Mouse (Mus musculus) lung, adult 2 months (tissue): ENCODE data around the gene Shc4. TPM values are rescaled to one million over a fixed set of nuclear protein-coding genes. Genes with fewer than 3 reads are reported as not detected.

Experiments used
- DNase-seq: peaks from one replicate; pipeline ENCODE4 v3.0.0; 2022
- H3K4me1 ChIP-seq: fragments of 200-500 bp; 2 replicates; pipeline ENCODE4 v1.6.1; 2011; ENCODE audit warnings: low read length; ENCODE audit not compliant: control insufficient read depth, insufficient read depth
- H3K4me3 ChIP-seq: fragments of 200-500 bp; replicated peaks from 2 replicates; pipeline ENCODE3; 2011; ENCODE audit warnings: low read depth, mild to moderate bottlenecking, control low read depth, low read length; ENCODE audit errors: extremely low read depth
- CTCF ChIP-seq: fragments of 200-500 bp; IDR thresholded peaks from 2 replicates; pipeline ENCODE4 v1.5.1; 2011; ENCODE audit warnings: mild to moderate bottlenecking, low read length, control low read depth; ENCODE audit not compliant: insufficient read depth
- POLR2A ChIP-seq: fragments of 200-500 bp; IDR thresholded peaks from 2 replicates; pipeline ENCODE4 v1.6.1; 2011; ENCODE audit warnings: low read depth, mild to moderate bottlenecking, control low read depth, low read length, borderline replicate concordance; ENCODE audit errors: extremely low read depth
- WGBS: fragments of 180-500 bp; shearing (Covaris S2); methylation state at CpG from one replicate; pipeline ENCODE4 v1.1.7; 2018; 5-methylcytosine and 5-hydroxymethylcytosine counted together
- polyA plus RNA-seq: library from polyadenylated mRNA; depleted of rRNA; stranded (reverse); fragments of >200 nt; gene quantifications from 2 replicates; pipeline ENCODE4 v1.2.3, GENCODE M21; 2012

Shc4 gene
- polyA plus RNA-seq, 1 experiment = 0.34 TPM

DNA sequence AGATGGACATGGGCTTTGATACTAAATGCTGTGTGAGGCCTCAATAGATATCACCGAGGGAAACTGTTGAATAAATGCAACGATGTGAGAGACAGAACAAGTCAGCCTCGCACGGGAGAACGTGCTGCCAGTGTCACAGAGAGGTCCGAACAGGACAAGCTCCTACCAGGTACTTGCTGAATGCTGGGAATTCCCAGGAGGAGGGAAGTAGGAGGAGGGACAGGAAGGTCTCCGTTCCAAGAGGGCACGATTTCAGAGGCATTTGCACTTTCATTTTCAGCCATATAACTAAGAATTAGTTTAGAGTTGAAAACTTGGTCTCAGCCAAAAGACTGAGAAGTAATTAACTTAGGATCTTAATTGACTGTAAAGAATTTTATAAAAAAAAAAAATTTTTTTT lies 72.4 kb downstream of the Shc4 start:
- WGBS = 40% methylated on average over 8 of the region's 8 CpGs
- DNase-seq = no peak
- TF ChIP-seq CTCF = no peak
- TF ChIP-seq POLR2A = no peak
- Histone ChIP-seq H3K4me3 (peak overlapping the region; percentile 51), H3K4me1 (0 out of 2 replicates have a peak, but pooled peaks cover 4% of the 10 kb centered on the region)

GRCm38 (mm10) chr2:125650742-125651352 lies 73.1 kb downstream of the Shc4 start:
- H3K4me3 ChIP-seq = no peak overlapping the region
- no peak for DNase-seq
- H3K4me1 ChIP-seq = 0 out of 2 replicates have a peak, but pooled peaks cover 4% of the 10 kb centered on the region
- TF ChIP-seq POLR2A (no peak), CTCF (no peak)
- WGBS = 81% methylated on average over 14 of the region's 14 CpGs

DNA sequence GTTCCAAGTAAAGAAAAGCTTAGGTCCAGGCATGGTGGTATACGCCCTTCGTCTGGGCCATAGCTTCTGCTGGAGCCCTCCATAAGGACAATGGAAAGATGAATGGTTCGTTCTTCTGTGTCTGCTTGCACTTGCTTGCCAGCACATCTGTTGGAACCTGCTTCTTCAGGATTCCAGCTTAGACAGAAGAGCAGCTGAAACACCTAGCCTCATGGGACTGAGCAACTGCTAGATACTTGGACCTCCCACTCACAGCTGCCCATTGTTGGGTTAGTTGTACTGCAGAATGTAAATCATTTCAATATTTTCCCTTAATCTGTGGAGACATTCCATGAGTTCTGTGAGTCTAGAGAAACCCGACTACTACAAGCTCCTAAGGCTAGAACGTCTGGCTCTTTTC lies 73.9 kb downstream of the Shc4 start:
- TF ChIP-seq POLR2A (no peak), CTCF (no peak)
- DNase-seq = no peak
- 87% methylated on average over 5 of the region's 5 CpGs for WGBS
- no peak overlapping the region for H3K4me3 ChIP-seq
- 0 out of 2 replicates have a peak, but pooled peaks cover 4% of the 10 kb centered on the region for H3K4me1 ChIP-seq

DNA sequence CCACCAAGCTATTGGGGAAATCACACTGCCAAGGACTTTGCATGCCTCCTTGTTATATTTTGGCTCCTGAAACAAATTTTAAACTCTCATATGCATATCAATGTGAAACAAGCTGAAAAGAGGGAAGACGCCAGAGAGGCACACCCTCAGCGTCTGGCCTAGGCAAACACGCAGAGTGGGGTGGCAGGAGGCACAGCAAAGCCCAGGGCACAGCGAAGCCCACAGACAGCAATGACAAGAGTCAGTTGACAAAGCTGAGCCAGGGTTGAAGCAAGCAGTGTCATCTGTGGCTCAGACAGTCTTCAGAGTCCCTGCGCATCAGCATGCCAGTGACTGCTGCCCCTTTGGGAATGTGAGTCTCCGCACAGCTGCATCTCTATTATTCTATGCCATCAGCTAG lies 79.0 kb downstream of the Shc4 start:
- Histone ChIP-seq H3K4me1 (no peaks in the 10 kb centered on the region), H3K4me3 (no peak overlapping the region)
- no peak for TF ChIP-seq POLR2A
- TF ChIP-seq CTCF = no peak
- 85% methylated on average over 6 of the region's 6 CpGs for WGBS
- DNase-seq = no peak

GRCm38 (mm10) chr2:125637331-125637730 lies 86.6 kb downstream of the Shc4 start:
- no peak for DNase-seq
- TF ChIP-seq POLR2A (no peak), CTCF (no peak)
- 37% methylated on average over 7 of the region's 7 CpGs for WGBS

GRCm38 (mm10) chr2:125630010-125630409 lies 93.9 kb downstream of the Shc4 start:
- no peak overlapping the region for H3K4me3 ChIP-seq
- no peak for TF ChIP-seq CTCF
- TF ChIP-seq POLR2A = no peak
- no peaks in the 10 kb centered on the region for H3K4me1 ChIP-seq
- 91% methylated on average over 2 of the region's 2 CpGs for WGBS
- no peak for DNase-seq

More at GRCm38 (mm10) chr2:125637331-125637730, 86.6 kb downstream of the Shc4 start:
- Histone ChIP-seq H3K4me1 (no peaks in the 10 kb centered on the region), H3K4me3 (no peak overlapping the region)

DNA sequence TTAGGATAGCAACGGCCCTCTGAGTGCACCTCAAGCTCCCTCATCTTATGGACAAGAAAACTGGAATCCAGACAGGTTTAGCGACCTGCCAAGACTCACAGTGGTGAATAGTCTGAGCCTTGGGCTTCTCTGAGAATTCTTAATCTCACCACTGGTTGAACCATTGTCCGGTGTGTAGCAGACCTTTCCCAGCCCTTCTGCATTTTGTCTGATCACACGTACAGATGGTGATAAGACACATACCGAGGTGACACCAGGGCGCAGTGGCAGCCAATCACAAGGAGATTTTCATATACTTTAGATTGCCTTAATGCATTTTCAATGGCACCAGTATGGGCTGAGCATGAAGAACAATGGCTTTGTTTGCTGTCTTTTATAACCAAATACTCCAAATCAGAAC lies 95.5 kb downstream of the Shc4 start:
- TF ChIP-seq CTCF (no peak), POLR2A (no peak)
- H3K4me3 ChIP-seq = no peak overlapping the region
- no peak for DNase-seq
- WGBS = 57% methylated on average over 6 of the region's 6 CpGs
- H3K4me1 ChIP-seq = no peaks in the 10 kb centered on the region

- no peak for DNase-seq
- TF ChIP-seq POLR2A (no peak), CTCF (no peak)
- Histone ChIP-seq H3K4me1 (no peaks in the 10 kb centered on the region), H3K4me3 (no peak overlapping the region)
- 82% methylated on average over 4 of the region's 4 CpGs for WGBS
Measured at GRCm38 (mm10) chr2:125626536-125626935, 97.4 kb downstream of the Shc4 start.

DNA sequence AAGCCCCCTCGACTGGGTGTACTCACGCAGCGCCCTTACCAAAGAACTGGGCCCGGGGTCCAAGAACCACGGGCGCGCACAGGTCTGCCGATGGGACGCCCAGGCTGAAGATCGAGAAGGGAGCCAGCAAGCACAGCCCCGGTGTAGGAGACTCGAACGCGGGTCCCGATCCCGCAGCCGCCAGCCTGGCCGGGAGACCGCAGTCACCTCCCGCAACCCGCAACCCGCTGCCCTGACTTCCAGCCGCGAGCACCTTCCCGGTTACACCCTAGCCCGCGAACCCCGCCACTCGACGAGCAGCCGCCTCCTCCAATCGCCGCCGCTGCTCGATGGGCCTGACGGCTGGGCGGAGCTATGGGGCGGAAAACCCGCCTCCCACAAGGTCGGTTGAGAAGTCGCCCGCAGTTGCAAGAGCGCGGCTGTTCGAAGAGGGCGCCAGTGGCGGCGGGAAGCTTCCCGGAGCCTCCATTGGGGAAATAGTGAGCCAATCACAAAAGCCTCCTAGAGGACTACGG lies 99.1 kb downstream of the Shc4 start, which contains the start of gene Cep152:
Gene Cep152 (minus strand): TSS at position 277 of the 515 bp plus-strand sequence.
- Histone ChIP-seq H3K4me3 (peak within 1 kb of the TSS; percentile 86), H3K4me1 (no peaks in the 10 kb centered on the region)
- TF ChIP-seq POLR2A (peak; percentile 44; the same call in 1 of the 2 replicates), CTCF (no peak)
- under 1% methylated on average over 50 of the region's 50 CpGs for WGBS
- peak; percentile 97 for DNase-seq

- no peak for DNase-seq
- TF ChIP-seq POLR2A (no peak), CTCF (no peak)
- no peaks in the 10 kb centered on the region for H3K4me1 ChIP-seq
- 5% methylated on average over 9 of the region's 9 CpGs for WGBS
- peak overlapping the region; percentile 86 for H3K4me3 ChIP-seq
Measured at GRCm38 (mm10) chr2:125624127-125624685, 99.7 kb downstream of the Shc4 start.
